Mouse (Mus musculus): Measurements from ENCODE around the gene Dcaf10.

The Dcaf10 gene

DNA sequence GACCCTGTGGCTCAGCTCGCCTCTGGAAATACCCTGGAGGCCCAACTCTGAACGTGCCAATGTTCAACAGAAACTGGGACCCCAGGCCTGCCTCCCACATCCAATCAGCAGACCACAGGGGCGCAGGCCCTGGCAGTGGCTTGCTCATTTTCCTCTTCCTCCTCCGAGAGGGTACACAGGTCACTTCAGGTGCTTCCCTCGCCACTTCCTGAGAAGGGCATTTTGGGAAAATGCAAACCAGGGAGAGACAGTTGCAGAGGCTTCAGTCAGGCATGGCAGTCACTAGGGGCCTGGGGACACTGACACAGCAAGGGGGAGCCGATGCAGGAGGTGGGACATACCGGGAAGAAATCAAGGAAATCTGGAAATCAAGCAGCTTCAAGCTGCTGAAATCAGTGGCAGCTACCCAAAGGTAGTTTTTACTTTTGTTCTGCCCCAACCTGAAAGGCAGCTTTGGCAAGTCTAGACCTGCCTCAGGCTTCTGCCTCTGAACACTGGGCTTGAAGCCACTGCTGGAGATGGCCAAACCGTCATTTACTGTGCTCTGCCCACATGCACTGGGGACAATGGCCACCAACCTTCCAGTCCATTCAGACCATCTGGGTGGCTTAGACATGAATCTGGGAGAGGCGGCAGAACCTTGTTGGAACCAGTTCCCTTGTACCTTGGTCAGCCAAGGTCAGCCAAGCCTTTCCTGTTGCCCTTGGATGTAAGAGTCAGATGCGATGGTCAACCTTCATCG, 79.8 kb downstream of the Dcaf10 start:
- peak in 1 of 2 experiments; percentile 59 for DNase-seq

DNA sequence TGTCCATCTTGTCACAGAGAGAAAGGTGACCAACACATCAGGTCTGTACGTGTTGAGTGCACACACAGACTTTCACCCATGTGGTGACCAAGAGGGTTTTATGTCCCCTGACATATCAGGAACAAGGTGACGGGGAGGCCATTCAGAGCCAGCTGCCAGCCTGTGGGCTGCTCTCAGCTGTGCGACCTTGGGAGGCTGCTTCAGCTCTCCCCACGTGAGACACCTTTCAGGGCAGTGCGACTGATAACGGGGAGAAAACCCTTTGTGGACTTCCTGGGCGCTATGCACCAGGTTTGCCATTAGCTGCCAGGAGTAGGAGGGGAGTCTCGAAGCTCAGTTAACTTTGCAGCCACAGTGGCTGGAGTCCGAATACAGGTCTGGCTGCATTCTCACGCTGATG, 80.7 kb downstream of the Dcaf10 start:
- no peak for DNase-seq

DNA sequence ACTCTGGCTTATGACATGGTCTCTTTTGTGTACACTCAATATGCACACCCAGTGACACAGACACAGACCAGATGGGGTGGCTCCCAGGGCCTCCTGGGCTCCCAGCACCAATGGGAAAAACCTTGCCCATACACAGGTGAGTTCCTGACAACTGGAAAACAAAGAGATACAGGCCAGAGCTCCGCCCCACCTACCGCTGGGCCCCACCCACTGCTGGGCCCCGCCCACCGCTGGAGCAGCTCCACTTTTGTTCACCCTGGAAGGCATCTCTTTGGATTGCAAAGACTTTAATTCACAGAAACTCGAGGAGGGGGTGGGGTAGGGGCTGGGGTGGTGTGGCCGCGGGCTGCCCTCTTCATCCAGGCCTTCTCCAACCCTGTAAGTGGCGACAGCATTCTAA, 81.5 kb downstream of the Dcaf10 start:
- no peak for DNase-seq

DNA sequence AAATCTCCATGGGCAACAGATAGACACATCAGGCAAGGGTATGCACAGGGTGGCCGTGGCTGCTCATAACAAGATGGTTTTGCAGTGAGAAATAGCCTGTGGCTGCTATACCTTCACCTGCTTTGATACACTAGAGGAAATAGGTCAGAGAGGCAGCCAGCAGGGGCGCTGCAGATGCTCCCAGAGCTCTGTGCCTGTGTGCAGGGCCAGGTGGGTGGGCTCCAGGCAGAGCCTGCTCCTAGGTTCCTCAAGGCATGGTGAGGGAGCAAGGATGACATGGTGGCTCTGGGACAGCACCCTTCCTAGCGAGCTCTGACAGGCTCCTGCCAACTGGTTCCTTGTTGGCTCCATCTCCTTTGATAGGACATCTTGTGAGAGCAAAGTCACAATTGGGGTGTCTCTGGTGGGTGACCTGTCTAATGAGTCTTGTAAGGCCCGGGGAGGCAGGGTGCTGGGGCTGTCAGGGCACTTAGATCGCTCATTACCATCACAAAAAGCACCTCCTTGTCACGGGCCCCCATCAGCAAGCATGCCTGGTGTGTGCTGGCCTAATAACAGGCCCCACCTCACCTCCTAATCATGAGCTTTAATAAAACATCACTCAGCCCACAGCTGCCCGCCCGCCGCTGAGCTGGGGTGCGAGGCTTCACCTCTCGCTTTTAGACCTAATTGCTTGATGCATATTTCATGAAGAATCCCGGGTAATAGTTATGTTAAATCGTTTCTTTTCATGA, 85.0 kb downstream of the Dcaf10 start:
- DNase-seq: peak; percentile 62 to 63
